Mouse (Mus musculus): ENCODE measurements around the gene Mgat4e. TPM values are rescaled to one million over a fixed set of nuclear protein-coding genes. Genes with fewer than 3 reads are reported as not detected.

Mgat4e gene
- polyA plus RNA-seq, 1 experiment from 2014 or later, result not detected

- Histone ChIP-seq H3K4me1 (peaks cover 35% of the 10 kb centered on the region), H3K4me3 (replicated peaks) (no peak overlapping the region), H3K36me3 (no peaks in the 10 kb centered on the region), H3K4me2 (no peak overlapping the region), H3K27me3 (no peaks in the 10 kb centered on the region), H3K27ac (no peak overlapping the region), H3K9ac (no peak overlapping the region), H3K9me3 (replicated peaks) (no peaks in the 10 kb centered on the region)
- ATAC-seq (replicated peaks; ENCODE audit: low FRiP score), result no peak
- WGBS, result 88% methylated on average over 3 of the region's 3 CpGs
Measured at GRCm38 (mm10) chr1:134563726-134564125, 14.2 kb upstream of the Mgat4e start.

GRCm38 (mm10) chr1:134562457-134562856, 13.0 kb upstream of the Mgat4e start:
- Histone ChIP-seq H3K9me3 (replicated peaks) (no peaks in the 10 kb centered on the region), H3K4me1 (peaks cover 29% of the 10 kb centered on the region), H3K9ac (no peak overlapping the region), H3K4me2 (peak overlapping the region; percentile 71), H3K4me3 (replicated peaks) (peak overlapping the region; percentile 99), H3K36me3 (no peaks in the 10 kb centered on the region), H3K27me3 (no peaks in the 10 kb centered on the region), H3K27ac (no peak overlapping the region; the same call in 1 of the 2 replicates)
- ATAC-seq (replicated peaks; ENCODE audit: low FRiP score), result no peak

GRCm38 (mm10) chr1:134561770-134562143, 12.3 kb upstream of the Mgat4e start:
- no peaks in the 10 kb centered on the region for H3K27me3 ChIP-seq
- no peaks in the 10 kb centered on the region for H3K9me3 ChIP-seq (replicated peaks)
- H3K4me1 ChIP-seq, result peaks cover 28% of the 10 kb centered on the region
- 9% methylated on average over 7 of the region's 7 CpGs for WGBS
- 0 out of 2 replicates have a peak overlapping the region, but pooled peaks have one; percentile 89 for H3K27ac ChIP-seq
- peak overlapping the region; percentile 71 for H3K4me2 ChIP-seq
- H3K36me3 ChIP-seq, result no peaks in the 10 kb centered on the region
- no peak for ATAC-seq (replicated peaks; ENCODE audit: low FRiP score)
- peak overlapping the region; percentile 99 for H3K9ac ChIP-seq
- peak overlapping the region; percentile 99 for H3K4me3 ChIP-seq (replicated peaks)

- H3K9ac ChIP-seq, result peak overlapping the region; percentile 99
- H3K27me3 ChIP-seq, result no peaks in the 10 kb centered on the region
- peak overlapping the region; percentile 71 for H3K4me2 ChIP-seq
- H3K27ac ChIP-seq, result peak overlapping the region; percentile 89
- no peaks in the 10 kb centered on the region for H3K36me3 ChIP-seq
- ATAC-seq (replicated peaks; ENCODE audit: low FRiP score), result peak; percentile 17
- WGBS, result 2% methylated on average over 50 of the region's 76 CpGs
- H3K4me3 ChIP-seq (replicated peaks), result peak overlapping the region; percentile 99
- no peaks in the 10 kb centered on the region for H3K9me3 ChIP-seq (replicated peaks)
- peaks cover 32% of the 10 kb centered on the region for H3K4me1 ChIP-seq
Measured at GRCm38 (mm10) chr1:134560801-134561769, 11.6 kb upstream of the Mgat4e start.

- 0 out of 2 replicates have a peak, but pooled peaks have one; percentile 0 for ATAC-seq (replicated peaks; ENCODE audit: low FRiP score)
- no peaks in the 10 kb centered on the region for H3K27me3 ChIP-seq
- 0% methylated on average over 39 of the region's 50 CpGs for WGBS
Measured at GRCm38 (mm10) chr1:134560396-134560795, 10.9 kb upstream of the Mgat4e start.

GRCm38 (mm10) chr1:134559976-134560375, 10.5 kb upstream of the Mgat4e start, which contains the start of gene Kdm5b:
TSS of gene Kdm5b (plus strand) at chr1:134560171.
- WGBS, result under 1% methylated on average over 34 of the region's 34 CpGs
- no peaks in the 10 kb centered on the region for H3K36me3 ChIP-seq
- H3K27me3 ChIP-seq, result no peaks in the 10 kb centered on the region
- peak within 1 kb of the TSS; percentile 71 for H3K4me2 ChIP-seq
- peak within 1 kb of the TSS; percentile 99 for H3K4me3 ChIP-seq (replicated peaks)
- H3K4me1 ChIP-seq, result peaks cover 36% of the 10 kb centered on the region
- H3K9me3 ChIP-seq (replicated peaks), result no peaks in the 10 kb centered on the region
- peak within 1 kb of the TSS; percentile 89 for H3K27ac ChIP-seq
- peak within 1 kb of the TSS; percentile 99 for H3K9ac ChIP-seq
- no peak; the same call in 1 of the 2 replicates for ATAC-seq (replicated peaks; ENCODE audit: low FRiP score)

More at GRCm38 (mm10) chr1:134560396-134560795, 10.9 kb upstream of the Mgat4e start:
- Histone ChIP-seq H3K27ac (peak overlapping the region; percentile 89), H3K9ac (peak overlapping the region; percentile 99), H3K4me1 (peaks cover 35% of the 10 kb centered on the region), H3K9me3 (replicated peaks) (no peaks in the 10 kb centered on the region), H3K4me2 (peak overlapping the region; percentile 71), H3K36me3 (no peaks in the 10 kb centered on the region), H3K4me3 (replicated peaks) (peak overlapping the region; percentile 99)

- Histone ChIP-seq H3K9ac (no peak overlapping the region), H3K4me1 (peaks cover 42% of the 10 kb centered on the region), H3K36me3 (no peaks in the 10 kb centered on the region), H3K4me2 (no peak overlapping the region), H3K9me3 (replicated peaks) (no peaks in the 10 kb centered on the region), H3K4me3 (replicated peaks) (no peak overlapping the region), H3K27ac (peak overlapping the region; percentile 89; the same call in 1 of the 2 replicates), H3K27me3 (no peaks in the 10 kb centered on the region)
- WGBS, result 72% methylated on average over 3 of the region's 3 CpGs
- no peak for ATAC-seq (replicated peaks; ENCODE audit: low FRiP score)
Measured at GRCm38 (mm10) chr1:134559226-134559625, 9.7 kb upstream of the Mgat4e start.

- WGBS, result 65% methylated on average over 5 of the region's 5 CpGs
- H3K27ac ChIP-seq, result no peak overlapping the region
- no peak overlapping the region for H3K4me2 ChIP-seq
- peaks cover 37% of the 10 kb centered on the region for H3K4me1 ChIP-seq
- no peak overlapping the region for H3K4me3 ChIP-seq (replicated peaks)
- H3K9ac ChIP-seq, result no peak overlapping the region
- no peaks in the 10 kb centered on the region for H3K27me3 ChIP-seq
- H3K9me3 ChIP-seq (replicated peaks), result no peaks in the 10 kb centered on the region
- no peaks in the 10 kb centered on the region for H3K36me3 ChIP-seq
- ATAC-seq (replicated peaks; ENCODE audit: low FRiP score), result no peak
Measured at GRCm38 (mm10) chr1:134558511-134558910, 9.0 kb upstream of the Mgat4e start.

- under 1% methylated on average over 32 of the region's 35 CpGs for WGBS
- Histone ChIP-seq H3K4me2 (peak overlapping the region; percentile 96), H3K4me3 (replicated peaks) (peak overlapping the region; percentile 75), H3K27me3 (no peaks in the 10 kb centered on the region), H3K27ac (peak overlapping the region; percentile 96), H3K9ac (peak overlapping the region; percentile 73), H3K36me3 (no peaks in the 10 kb centered on the region), H3K9me3 (replicated peaks) (no peaks in the 10 kb centered on the region), H3K4me1 (peaks cover 29% of the 10 kb centered on the region)
- ATAC-seq (replicated peaks; ENCODE audit: low FRiP score), result peak; percentile 97
Measured at GRCm38 (mm10) chr1:134556671-134557218, 7.3 kb upstream of the Mgat4e start.

GRCm38 (mm10) chr1:134555871-134556670, 6.6 kb upstream of the Mgat4e start:
- ATAC-seq (replicated peaks; ENCODE audit: low FRiP score), result peak; percentile 5; the same call in 1 of the 2 replicates
- H3K4me2 ChIP-seq, result peak overlapping the region; percentile 96
- H3K27ac ChIP-seq, result peak overlapping the region; percentile 96
- under 1% methylated on average over 45 of the region's 46 CpGs for WGBS
- H3K4me3 ChIP-seq (replicated peaks), result peak overlapping the region; percentile 75
- no peaks in the 10 kb centered on the region for H3K9me3 ChIP-seq (replicated peaks)
- H3K27me3 ChIP-seq, result no peaks in the 10 kb centered on the region
- peak overlapping the region; percentile 73 for H3K9ac ChIP-seq
- peaks cover 27% of the 10 kb centered on the region for H3K4me1 ChIP-seq
- H3K36me3 ChIP-seq, result no peaks in the 10 kb centered on the region

GRCm38 (mm10) chr1:134555240-134555870, 5.9 kb upstream of the Mgat4e start:
- Histone ChIP-seq H3K4me2 (peak overlapping the region; percentile 96), H3K27ac (peak overlapping the region; percentile 96), H3K36me3 (no peaks in the 10 kb centered on the region), H3K4me1 (peaks cover 27% of the 10 kb centered on the region), H3K9me3 (replicated peaks) (no peaks in the 10 kb centered on the region), H3K27me3 (no peaks in the 10 kb centered on the region), H3K4me3 (replicated peaks) (peak overlapping the region; percentile 75; the same call in 1 of the 2 replicates), H3K9ac (no peak overlapping the region; the same call in 1 of the 2 replicates)
- 15% methylated on average over 13 of the region's 13 CpGs for WGBS
- ATAC-seq (replicated peaks; ENCODE audit: low FRiP score), result peak; percentile 9; the same call in 1 of the 2 replicates

All from kidney, embryonic 15.5 days (tissue).